Mouse (Mus musculus) Patski (cell line): ENCODE results near the gene Trim66. TPM values are rescaled to one million over a fixed set of nuclear protein-coding genes. Genes with fewer than 3 reads are reported as not detected.

Experiments used
- ATAC-seq: fragments of 100-300 bp; one replicate; pipeline ENCODE4 v1.8.0; 2021
- CTCF ChIA-PET: fragments of 350-600 bp; sonication (Branson Sonifier 250); formaldehyde crosslinking; loops from one replicate; lab custom pipeline; 2022; ENCODE audit warnings: inconsistent platforms; lab: Charles Lee
- POLR2A ChIA-PET: fragments of 350-600 bp; sonication (Branson Sonifier 250); formaldehyde crosslinking; loops from one replicate; lab custom pipeline; 2022; ENCODE audit warnings: antibody characterized with exemption, inconsistent platforms; lab: Charles Lee
- DNase-seq: peaks from one replicate; pipeline ENCODE4 v3.0.0-alpha.2; 2011; ENCODE audit warnings: low read depth, low spot score
- H3K27me3 ChIP-seq: fragments of 371-371 bp; one replicate; pipeline ENCODE4 v1.5.1; 2021
- CTCF ChIP-seq: fragments of 100-300 bp; IDR thresholded peaks from one replicate; pipeline ENCODE4 v1.5.1; 2021
- in situ Hi-C: fragments of 300-500 bp; cut with MboI; formaldehyde crosslinking; loops from 3 replicates; pipeline ENCODE4 v1.11.1; 2018; ENCODE audit warnings: low pct_unique_long_range_greater_than_20kb, mixed read lengths
- polyA plus RNA-seq: library from polyadenylated mRNA; unstranded; gene quantifications from one replicate; pipeline ENCODE4 v1.2.3, GENCODE M21; 2021

Gene Trim66
- polyA plus RNA-seq, 1 experiment from 2014 or later, result 0.32 TPM

DNA sequence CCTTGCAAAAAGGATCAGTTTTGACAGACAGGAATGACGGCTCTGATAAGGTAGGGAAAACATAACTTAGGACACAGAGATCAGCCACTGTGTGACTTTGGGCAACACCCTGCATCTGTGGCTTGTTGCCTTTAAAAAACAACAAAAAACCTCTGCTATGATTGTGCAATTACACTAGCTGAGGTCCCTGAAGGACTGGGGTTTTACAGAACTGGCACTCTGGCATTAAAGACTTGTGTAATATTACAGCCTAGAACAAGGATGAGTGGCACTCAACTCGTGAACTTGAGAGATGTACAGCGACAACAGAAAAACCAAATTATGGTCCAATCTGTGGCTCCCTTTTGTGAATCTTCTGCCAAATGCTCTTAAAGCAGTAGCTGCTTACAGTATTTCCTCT, 16.8 kb upstream of the Trim66 start:
- ATAC-seq (no peak), DNase-seq (no peak)
- POLR2A ChIA-PET, result no interaction called here
- no peaks in the 10 kb centered on the region for H3K27me3 ChIP-seq
- CTCF ChIA-PET, result interaction anchor here (1.5 to 2.6 kb wide), 3 partner anchors 17 to 89 kb away, joined by 3 to 8 read pairs (median 8); no protein-coding TSS in a partner anchor
- TF ChIP-seq CTCF, result no peak
- in situ Hi-C loops, result loop anchor here (25.0 kb wide), 1 partner anchor 188 kb away; the partner anchor contains the start of genes Akip1, BC051019 and St5

DNA sequence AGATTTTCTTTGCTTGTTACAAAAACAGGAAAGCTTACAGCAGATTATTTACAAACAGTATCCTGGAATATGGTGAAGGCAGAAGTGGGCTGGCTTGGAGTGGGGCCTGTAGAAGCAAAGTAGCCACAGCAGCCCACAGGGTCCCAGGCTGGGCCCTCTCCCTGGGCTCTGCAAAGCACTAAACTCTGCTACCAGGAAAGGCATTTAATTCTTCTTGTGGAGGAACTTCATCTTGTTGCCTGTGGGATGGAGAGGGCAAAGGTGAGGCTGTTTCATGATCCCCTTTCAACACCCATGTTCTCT, 16.5 kb upstream of the Trim66 start:
- no peak for TF ChIP-seq CTCF
- no peaks in the 10 kb centered on the region for H3K27me3 ChIP-seq
- ChIA-PET POLR2A (no interaction called here), CTCF (interaction anchor here (1.5 to 2.1 kb wide), 2 partner anchors 17 to 21 kb away, joined by 3 to 8 read pairs; no protein-coding TSS in a partner anchor)
- in situ Hi-C loops, result no loop called here
- no peak for DNase-seq
- no peak for ATAC-seq

DNA sequence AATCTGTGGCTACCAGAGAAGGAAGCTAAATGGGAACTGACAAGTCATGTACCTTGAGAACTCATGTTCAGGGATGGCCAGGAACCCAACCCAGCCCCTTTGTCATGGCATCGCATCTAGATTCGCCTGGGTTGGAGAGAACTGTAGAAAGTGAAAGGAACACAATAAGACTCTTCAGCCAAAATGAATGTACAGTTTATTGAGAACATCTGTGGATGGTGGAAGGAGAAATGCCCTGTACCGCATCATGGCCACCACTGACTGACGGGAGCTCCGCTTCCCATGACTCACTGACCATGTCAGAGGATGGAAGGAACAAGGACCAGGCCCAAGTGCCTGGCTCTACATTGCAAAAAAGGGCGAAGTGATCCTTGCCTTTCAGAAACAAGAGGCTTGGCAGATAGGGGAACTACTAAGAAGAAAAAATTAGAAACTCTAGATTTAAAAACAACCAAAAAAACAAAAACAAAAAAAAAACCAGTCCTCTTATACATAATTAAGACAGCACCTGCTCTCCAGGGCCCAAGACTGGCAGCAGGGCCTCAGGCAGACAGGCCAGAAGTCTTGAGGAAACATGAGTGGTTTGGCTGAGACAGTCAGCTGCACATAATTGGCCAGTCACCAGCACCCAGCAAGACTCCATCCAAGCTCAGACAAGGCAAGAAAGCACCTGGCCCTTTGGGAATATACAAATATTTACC, 16.0 kb upstream of the Trim66 start:
- DNase-seq (no peak), ATAC-seq (no peak)
- ChIA-PET CTCF (interaction anchor here (1.5 to 2.1 kb wide), 2 partner anchors 17 to 21 kb away, joined by 3 to 8 read pairs; no protein-coding TSS in a partner anchor), POLR2A (no interaction called here)
- in situ Hi-C loops, result no loop called here
- TF ChIP-seq CTCF, result no peak
- no peaks in the 10 kb centered on the region for H3K27me3 ChIP-seq

DNA sequence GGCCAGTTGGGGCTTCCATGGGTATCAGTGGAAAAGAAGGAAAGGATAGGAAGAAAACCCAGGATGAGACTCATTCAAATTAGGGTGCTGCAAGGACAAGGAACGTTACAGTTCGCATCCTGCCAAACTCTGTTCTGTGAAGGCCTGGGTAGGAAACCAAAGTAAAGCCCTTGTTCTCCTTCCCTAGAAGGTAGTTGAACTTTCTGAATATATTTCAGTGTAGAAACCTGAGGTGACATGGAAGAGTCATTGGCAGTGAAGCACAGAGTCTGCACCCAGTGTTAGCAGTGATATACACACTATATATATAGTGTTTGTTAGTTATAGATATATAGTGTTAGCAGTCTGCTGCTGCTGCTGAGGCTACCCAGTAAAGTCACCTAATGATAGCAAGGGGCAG, 15.4 kb upstream of the Trim66 start:
- in situ Hi-C loops, result no loop called here
- ChIA-PET CTCF (no interaction called here), POLR2A (no interaction called here)
- no peaks in the 10 kb centered on the region for H3K27me3 ChIP-seq
- no peak for TF ChIP-seq CTCF
- DNase-seq, result no peak
- no peak for ATAC-seq

DNA sequence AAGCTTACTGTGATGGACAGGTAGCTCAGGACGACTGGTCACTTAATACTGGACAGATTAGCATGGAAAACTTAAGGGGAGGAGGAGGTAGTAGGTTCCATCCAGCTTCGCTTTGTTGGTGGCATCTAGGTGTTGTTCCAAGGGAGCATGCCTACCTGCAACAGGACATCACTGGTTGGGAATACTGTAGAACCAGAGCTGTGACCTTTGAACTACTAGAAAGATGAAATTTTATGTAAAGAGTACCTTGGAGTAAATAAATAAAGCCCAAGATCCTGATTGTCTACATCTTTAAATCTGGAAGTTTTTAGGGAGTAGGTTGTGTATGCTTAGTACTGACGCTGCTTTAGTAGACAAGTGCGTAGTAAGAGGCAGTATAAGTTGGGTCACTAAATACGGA, 14.2 kb upstream of the Trim66 start:
- ChIA-PET CTCF (no interaction called here), POLR2A (interaction anchor here (1.0 kb wide), 1 partner anchor 8 kb away, joined by 3 read pairs; no protein-coding TSS in a partner anchor)
- ATAC-seq (no peak), DNase-seq (no peak)
- TF ChIP-seq CTCF, result no peak
- H3K27me3 ChIP-seq, result no peaks in the 10 kb centered on the region
- in situ Hi-C loops, result no loop called here

DNA sequence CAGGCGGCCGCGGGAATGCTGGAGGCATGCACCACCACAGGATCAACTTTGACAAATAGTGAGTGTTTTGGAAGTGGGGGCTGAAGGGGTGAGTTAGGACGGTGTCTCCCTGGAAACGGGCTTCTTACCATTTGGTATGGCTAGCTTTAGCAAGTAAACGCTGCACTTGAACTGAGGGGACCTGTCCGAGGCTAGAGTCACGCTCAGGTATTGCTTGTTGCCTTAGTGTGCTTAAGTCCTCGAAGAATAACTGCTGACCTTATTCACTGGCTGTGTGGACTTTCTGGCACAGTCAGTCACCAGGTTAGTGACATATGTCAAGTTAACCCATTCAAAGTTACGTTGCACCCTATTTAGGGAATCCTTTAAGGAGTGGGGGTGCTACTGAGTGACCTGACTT, 12.0 kb upstream of the Trim66 start:
- ChIA-PET CTCF (interaction anchor here (1.0 kb wide), 1 partner anchor 112 kb away, joined by 3 read pairs; no protein-coding TSS in a partner anchor), POLR2A (interaction anchor here (0.7 to 1.1 kb wide), 2 partner anchors 22 to 35 kb away, joined by 3 read pairs; no protein-coding TSS in a partner anchor)

DNA sequence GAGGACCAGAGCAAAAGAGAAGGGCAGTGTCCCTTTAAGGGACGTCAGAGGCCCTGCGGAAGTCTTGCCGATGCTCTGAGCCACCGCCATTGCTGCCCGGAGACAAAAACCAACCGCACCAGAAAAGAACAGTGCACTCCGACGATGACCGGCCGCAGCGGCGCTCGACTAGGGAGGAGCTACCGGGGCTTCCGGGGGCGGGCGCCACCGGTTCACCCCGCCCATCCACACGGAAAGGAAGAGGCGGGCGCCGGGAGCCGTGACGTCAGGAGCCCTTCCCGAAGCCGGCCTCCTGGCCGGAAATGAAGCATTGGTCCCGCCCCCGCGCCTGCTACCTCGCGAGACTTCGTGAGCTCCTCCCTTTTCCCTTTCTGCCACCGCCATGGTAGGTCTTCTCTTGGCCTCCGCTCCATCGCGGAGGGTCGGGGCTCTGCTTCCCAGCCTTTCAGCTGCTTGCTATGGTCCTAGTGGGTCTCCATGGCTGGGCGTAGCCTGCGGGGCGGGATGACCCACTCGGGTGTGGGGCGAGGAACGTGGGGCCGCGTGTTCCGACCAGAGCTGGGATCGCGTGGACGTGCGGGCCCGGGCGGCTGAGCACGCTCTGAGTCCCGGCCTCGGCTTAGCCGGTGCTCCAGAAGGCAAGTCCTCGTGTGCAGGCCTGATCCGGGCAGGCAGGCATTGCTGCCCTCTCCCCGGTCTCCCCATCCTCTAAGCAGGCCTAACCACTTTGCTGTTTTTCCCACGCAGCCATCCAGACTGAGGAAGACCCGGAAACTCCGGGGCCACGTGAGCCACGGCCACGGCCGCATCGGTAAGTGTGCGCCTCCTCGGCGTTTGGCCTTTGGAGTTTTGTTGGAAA, 11.1 kb upstream of the Trim66 start, which contains the start of gene Rpl27a:
Rpl27a (plus strand) TSS at position 310 of the 859 bp plus-strand sequence.
- in situ Hi-C loops, result no loop called here
- no peak for TF ChIP-seq CTCF
- CTCF ChIA-PET, result interaction anchor here (1.0 kb wide), 1 partner anchor 97 kb away, joined by 3 read pairs; no protein-coding TSS in a partner anchor
- POLR2A ChIA-PET, result interaction anchor here (0.5 to 1.1 kb wide), 5 partner anchors 20 to 87 kb away, joined by 3 read pairs; no protein-coding TSS in a partner anchor
- peak; percentile 89 for ATAC-seq
- H3K27me3 ChIP-seq, result no peaks in the 10 kb centered on the region
- DNase-seq, result peak; percentile 83

More for the DNA sequence above, 12.0 kb upstream of the Trim66 start:
- no peak for TF ChIP-seq CTCF
- in situ Hi-C loops, result no loop called here
- ATAC-seq (no peak), DNase-seq (no peak)
- no peaks in the 10 kb centered on the region for H3K27me3 ChIP-seq

DNA sequence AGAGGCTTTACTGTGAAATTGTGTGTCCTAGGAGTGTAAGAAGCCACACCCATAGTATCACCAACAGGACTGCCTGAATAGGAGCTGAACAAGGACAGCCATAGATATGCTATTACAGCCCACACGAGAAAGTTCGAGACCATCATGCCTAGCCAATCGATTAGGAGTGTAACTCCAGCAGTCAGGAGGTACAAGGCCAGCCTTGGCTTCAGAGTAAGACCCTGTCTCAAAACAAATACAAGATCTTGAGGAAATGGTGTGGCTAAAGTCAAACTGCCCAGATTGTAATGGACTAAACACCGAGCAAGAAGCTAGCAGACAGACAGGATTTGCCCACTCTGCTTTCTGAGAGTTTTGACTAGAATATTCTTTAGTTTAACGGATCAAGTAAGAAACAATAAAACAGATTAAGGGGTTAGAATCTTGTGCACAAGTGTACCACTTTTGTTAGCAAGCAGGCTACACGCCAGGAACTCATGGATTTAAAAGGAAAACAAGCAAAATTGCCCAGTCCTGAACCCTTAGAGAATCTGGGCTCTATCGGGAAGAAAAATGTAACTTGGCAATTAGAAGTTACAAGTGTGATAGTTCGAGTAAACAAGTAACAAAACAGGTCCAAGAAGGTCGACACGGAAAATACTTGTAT, 10.2 kb upstream of the Trim66 start:
- ATAC-seq, result no peak
- H3K27me3 ChIP-seq, result no peaks in the 10 kb centered on the region
- no peak for TF ChIP-seq CTCF
- DNase-seq, result no peak
- in situ Hi-C loops, result no loop called here
- ChIA-PET CTCF (interaction anchor here (1.0 kb wide), 1 partner anchor 93 kb away, joined by 3 read pairs; no protein-coding TSS in a partner anchor), POLR2A (interaction anchor here (0.8 to 0.9 kb wide), 2 partner anchors 27 to 88 kb away, joined by 3 read pairs; no protein-coding TSS in a partner anchor)

DNA sequence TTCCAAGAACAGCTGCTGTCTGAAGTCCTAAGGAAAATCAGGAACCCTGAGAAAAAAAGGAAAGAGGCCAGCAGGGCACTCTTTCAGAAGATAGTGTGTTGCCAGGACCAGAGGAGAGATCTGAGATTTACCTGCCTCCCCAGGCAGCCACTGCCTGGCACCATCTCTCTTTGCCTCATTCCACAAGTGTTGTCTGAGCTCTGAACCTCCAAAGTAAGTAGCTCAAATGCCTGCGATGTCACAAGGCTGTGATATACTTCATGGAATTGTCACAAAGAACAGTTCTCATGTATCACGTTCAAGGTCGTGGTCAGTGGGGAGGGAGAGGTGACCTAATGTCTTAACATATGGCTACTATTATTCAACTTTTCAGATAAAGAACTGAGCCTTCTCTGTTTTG, 8.6 kb upstream of the Trim66 start:
- ATAC-seq (no peak), DNase-seq (no peak)
- TF ChIP-seq CTCF, result no peak
- ChIA-PET POLR2A (no interaction called here), CTCF (interaction anchor here (1.3 kb wide), 1 partner anchor 36 kb away, joined by 3 read pairs; no protein-coding TSS in a partner anchor)
- H3K27me3 ChIP-seq, result no peaks in the 10 kb centered on the region
- in situ Hi-C loops, result no loop called here

DNA sequence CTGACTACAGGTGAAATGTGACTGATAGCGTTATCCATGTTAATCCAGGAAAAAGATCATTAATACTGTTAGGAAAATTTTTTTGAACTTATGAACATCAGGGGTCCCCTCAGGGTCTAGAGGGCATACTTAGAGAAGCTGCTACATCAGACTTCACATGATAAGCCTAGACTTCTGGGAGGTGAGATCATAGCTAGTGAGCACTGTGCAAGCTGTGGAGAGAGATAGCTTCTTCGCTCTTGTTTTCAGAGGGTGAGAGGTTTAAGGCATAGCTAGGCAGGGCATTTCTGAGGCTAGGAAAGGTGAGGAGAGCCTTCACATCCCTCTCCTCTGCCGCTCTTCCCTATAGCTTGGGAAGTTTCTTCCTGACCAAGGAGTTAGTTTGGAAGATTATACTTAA, 3.9 kb upstream of the Trim66 start:
- CTCF ChIA-PET, result no interaction called here
- TF ChIP-seq CTCF, result no peak
- H3K27me3 ChIP-seq, result no peaks in the 10 kb centered on the region
- DNase-seq (no peak), ATAC-seq (no peak)
- in situ Hi-C loops, result no loop called here
- POLR2A ChIA-PET, result no interaction called here
